Mouse (Mus musculus): ENCODE results near the gene Supv3l1.

Supv3l1 gene

GRCm38 (mm10) chr10:62412906-62413605 is 36.5 kb downstream of the Supv3l1 start:
- peak; percentile 57 for DNase-seq

- DNase-seq, result no peak
Measured at GRCm38 (mm10) chr10:62411431-62412410, 37.8 kb downstream of the Supv3l1 start.

GRCm38 (mm10) chr10:62410943-62411342 is 38.6 kb downstream of the Supv3l1 start:
- DNase-seq, result peak; percentile 71

GRCm38 (mm10) chr10:62404901-62405300 is 44.6 kb downstream of the Supv3l1 start:
- peak; percentile 45 for DNase-seq

- DNase-seq, result no peak
Measured at GRCm38 (mm10) chr10:62401641-62402111, 47.9 kb downstream of the Supv3l1 start.

GRCm38 (mm10) chr10:62383011-62383410 is 66.5 kb downstream of the Supv3l1 start:
- DNase-seq, result no peak

GRCm38 (mm10) chr10:62380936-62381335 is 68.6 kb downstream of the Supv3l1 start:
- DNase-seq, result no peak

- no peak for DNase-seq
Measured at GRCm38 (mm10) chr10:62379808-62380207, 69.7 kb downstream of the Supv3l1 start, which contains the start of gene Hk1. TSS of gene Hk1 (minus strand) at chr10:62379908.
